Mouse (Mus musculus) heart, embryonic 16.5 days (tissue): ENCODE data around the gene Serbp1. TPM values are rescaled to one million over a fixed set of nuclear protein-coding genes. Genes with fewer than 3 reads are reported as not detected.

Source experiments
- ATAC-seq: fragments of 200-750 bp; cut with Nextera tagmentation; replicated peaks from 2 replicates; pipeline ENCODE4 v1.8.0; 2017; ENCODE audit warnings: moderate number of reproducible peaks; ENCODE audit not compliant: insufficient read depth, low FRiP score; ENCODE audit errors: extremely low read depth
- H3K27ac ChIP-seq: fragments of 300-500 bp; sonication (generic); 2 replicates; pipeline ENCODE4 v1.5.1; 2014; ENCODE audit warnings: mild to moderate bottlenecking, low read length, control low read depth, moderate library complexity
- H3K27me3 ChIP-seq: fragments of 300-500 bp; sonication (generic); 2 replicates; pipeline ENCODE4 v1.6.1; 2014; ENCODE audit warnings: low read length, mixed read lengths; ENCODE audit not compliant: control insufficient read depth, insufficient read depth
- H3K36me3 ChIP-seq: fragments of 300-500 bp; sonication (generic); 2 replicates; pipeline ENCODE4 v1.6.1; 2014; ENCODE audit not compliant: control insufficient read depth, insufficient read depth
- H3K4me1 ChIP-seq: fragments of 300-500 bp; sonication (generic); 2 replicates; pipeline ENCODE4 v1.6.1; 2014; ENCODE audit warnings: low read length, mixed read lengths; ENCODE audit not compliant: control insufficient read depth, insufficient read depth
- H3K4me2 ChIP-seq: fragments of 300-500 bp; sonication (generic); 2 replicates; pipeline ENCODE4 v1.6.1; 2014; ENCODE audit warnings: low read depth, mild to moderate bottlenecking, control low read depth, low read length
- H3K4me3 ChIP-seq: fragments of 300-500 bp; sonication (generic); 2 replicates; pipeline ENCODE4 v1.5.1; 2014; ENCODE audit warnings: mild to moderate bottlenecking, control low read depth, low read length
- H3K9ac ChIP-seq: fragments of 300-500 bp; sonication (generic); 2 replicates; pipeline ENCODE4 v1.6.1; 2014; ENCODE audit warnings: low read length, control low read depth
- H3K9me3 ChIP-seq: fragments of 300-500 bp; sonication (generic); replicated peaks from 2 replicates; pipeline ENCODE4 v1.6.1; 2016; ENCODE audit warnings: low read length; ENCODE audit not compliant: control insufficient read depth
- WGBS: fragments of 180-500 bp; shearing (Covaris S2); extraction: QIAGEN DNeasy Blood & Tissue Kit; methylation state at CpG from one replicate; pipeline ENCODE4 v1.1.7; 2014; 5-methylcytosine and 5-hydroxymethylcytosine counted together
- polyA plus RNA-seq: library from polyadenylated mRNA; unstranded; fragments of >200 nt; fragmentation: Nextera tagmentation; extraction: Ambion mirVana; gene quantifications from 2 replicates; pipeline ENCODE4 v1.2.1, GENCODE M21; 2015

The Serbp1 gene
- polyA plus RNA-seq, 1 experiment from 2014 or later = 331 TPM

- no peak overlapping the region for H3K4me3 ChIP-seq
- ATAC-seq = no peak
- no peaks in the 10 kb centered on the region for H3K36me3 ChIP-seq
- H3K27me3 ChIP-seq = no peaks in the 10 kb centered on the region
- H3K4me1 ChIP-seq = no peaks in the 10 kb centered on the region
- H3K4me2 ChIP-seq = no peak overlapping the region
- 90% methylated on average over 7 of the region's 7 CpGs for WGBS
- H3K9me3 ChIP-seq = no peaks in the 10 kb centered on the region
- H3K27ac ChIP-seq = no peak overlapping the region
- no peak overlapping the region for H3K9ac ChIP-seq
Observed at GRCm38 (mm10) chr6:67243765-67244420, 5.9 kb downstream of the Serbp1 start.

DNA sequence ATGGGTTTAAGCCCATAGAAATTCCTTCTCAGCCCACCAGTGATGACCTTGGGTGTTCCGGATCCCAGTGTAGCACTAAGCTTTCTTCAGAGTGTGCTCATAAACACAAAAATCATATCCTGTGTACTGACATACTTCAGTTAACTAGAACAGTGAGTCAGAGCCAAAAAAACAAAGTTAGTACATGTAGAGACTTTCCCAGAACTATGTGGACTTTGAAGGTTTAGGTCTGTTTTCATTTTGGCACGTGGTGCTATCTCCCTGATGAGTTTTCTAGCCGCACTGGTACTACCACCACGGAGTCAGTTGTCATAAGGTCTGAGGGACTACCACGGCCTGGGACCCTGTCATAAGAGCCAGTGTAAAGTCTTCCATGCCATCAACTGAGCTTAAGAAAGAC lies 6.5 kb downstream of the Serbp1 start:
- Histone ChIP-seq H3K9me3 (no peaks in the 10 kb centered on the region), H3K4me3 (no peak overlapping the region), H3K27me3 (no peaks in the 10 kb centered on the region), H3K36me3 (no peaks in the 10 kb centered on the region), H3K27ac (no peak overlapping the region), H3K4me2 (no peak overlapping the region), H3K9ac (no peak overlapping the region), H3K4me1 (no peaks in the 10 kb centered on the region)
- WGBS = 80% methylated on average over 5 of the region's 5 CpGs
- no peak for ATAC-seq

DNA sequence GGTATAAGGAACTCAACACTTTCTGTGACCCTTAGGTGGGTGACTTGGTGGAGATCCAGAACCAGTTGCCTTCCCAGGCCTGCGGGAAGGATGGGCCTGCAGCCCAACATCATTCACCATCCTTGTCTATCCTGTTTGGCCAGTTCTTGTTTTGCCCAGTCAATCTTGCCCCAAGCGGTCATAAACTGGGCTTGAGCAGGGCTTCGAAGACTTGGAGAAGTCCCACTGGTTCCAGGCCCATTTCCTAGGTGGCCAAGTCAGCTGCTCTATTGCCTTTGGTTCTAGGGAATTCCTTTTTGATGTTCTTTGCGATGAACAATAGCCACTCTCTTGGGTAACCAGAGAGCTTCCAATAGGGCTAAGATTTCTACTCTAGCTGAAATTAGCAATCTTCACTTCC lies 13.1 kb downstream of the Serbp1 start:
- Histone ChIP-seq H3K27me3 (no peaks in the 10 kb centered on the region), H3K36me3 (no peaks in the 10 kb centered on the region), H3K4me1 (no peaks in the 10 kb centered on the region), H3K9me3 (no peaks in the 10 kb centered on the region), H3K9ac (no peak overlapping the region), H3K4me2 (no peak overlapping the region), H3K4me3 (no peak overlapping the region), H3K27ac (no peak overlapping the region)
- no peak for ATAC-seq
- WGBS = 86% methylated on average over 4 of the region's 4 CpGs

- H3K4me1 ChIP-seq = peaks cover 7% of the 10 kb centered on the region
- H3K9ac ChIP-seq = no peak overlapping the region
- H3K9me3 ChIP-seq = no peaks in the 10 kb centered on the region
- no peak for ATAC-seq
- no peaks in the 10 kb centered on the region for H3K27me3 ChIP-seq
- no peaks in the 10 kb centered on the region for H3K36me3 ChIP-seq
- no peak overlapping the region for H3K4me3 ChIP-seq
- no peak overlapping the region for H3K4me2 ChIP-seq
- 49% methylated on average over 7 of the region's 7 CpGs for WGBS
- no peak overlapping the region for H3K27ac ChIP-seq
Observed at GRCm38 (mm10) chr6:67264935-67265334, 27.0 kb downstream of the Serbp1 start.

DNA sequence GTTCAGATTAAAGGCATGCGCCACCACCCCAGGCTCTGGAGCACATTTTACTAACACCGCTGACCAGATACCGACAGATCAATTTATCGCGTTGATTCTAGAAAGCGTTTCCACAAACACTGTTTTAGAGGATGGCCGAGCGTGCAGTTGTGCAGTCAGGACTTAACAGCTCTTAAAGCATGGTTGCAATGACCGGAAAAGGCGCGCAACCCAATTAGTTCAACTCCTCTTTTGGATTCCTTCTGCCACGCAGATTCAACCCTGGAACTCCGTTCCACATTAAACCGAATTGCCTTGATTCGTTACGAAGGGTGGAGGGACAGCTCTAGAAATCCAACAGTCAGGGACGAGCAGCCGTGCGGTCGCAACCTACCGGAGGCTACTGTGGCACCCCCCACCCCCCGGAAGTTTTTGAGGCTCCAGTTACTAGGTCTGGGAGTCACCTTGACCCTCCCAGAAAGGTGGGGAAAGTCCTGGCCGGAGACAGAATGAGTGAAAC lies 28.2 kb downstream of the Serbp1 start:
- under 1% methylated on average over 23 of the region's 23 CpGs for WGBS
- no peaks in the 10 kb centered on the region for H3K9me3 ChIP-seq
- peak; percentile 66 for ATAC-seq

GRCm38 (mm10) chr6:67266664-67267407 lies 28.9 kb downstream of the Serbp1 start:
- Histone ChIP-seq H3K27ac (peak overlapping the region; percentile 97), H3K9me3 (no peaks in the 10 kb centered on the region), H3K9ac (peak overlapping the region; percentile 100), H3K4me2 (peak overlapping the region; percentile 67), H3K27me3 (no peaks in the 10 kb centered on the region), H3K36me3 (peaks cover 5% of the 10 kb centered on the region), H3K4me1 (peaks cover 7% of the 10 kb centered on the region), H3K4me3 (peak overlapping the region; percentile 89)
- under 1% methylated on average over 68 of the region's 68 CpGs for WGBS
- ATAC-seq = peak; percentile 99

More for the DNA sequence above, 28.2 kb downstream of the Serbp1 start:
- Histone ChIP-seq H3K4me3 (peak overlapping the region; percentile 89), H3K27me3 (no peaks in the 10 kb centered on the region), H3K9ac (peak overlapping the region; percentile 79), H3K36me3 (no peaks in the 10 kb centered on the region), H3K4me2 (peak overlapping the region; percentile 67), H3K4me1 (peaks cover 7% of the 10 kb centered on the region), H3K27ac (peak overlapping the region; percentile 97)

- Histone ChIP-seq H3K27me3 (no peaks in the 10 kb centered on the region), H3K27ac (peak overlapping the region; percentile 97), H3K4me1 (peaks cover 7% of the 10 kb centered on the region), H3K9me3 (no peaks in the 10 kb centered on the region), H3K4me3 (peak overlapping the region; percentile 89), H3K4me2 (peak overlapping the region; percentile 75), H3K9ac (peak overlapping the region; percentile 100), H3K36me3 (peaks cover 5% of the 10 kb centered on the region)
- peak; percentile 16 for ATAC-seq
- WGBS = under 1% methylated on average over 61 of the region's 65 CpGs
Observed at GRCm38 (mm10) chr6:67267408-67268244, 29.6 kb downstream of the Serbp1 start.

GRCm38 (mm10) chr6:67268245-67268612 lies 30.3 kb downstream of the Serbp1 start:
- 2% methylated on average over 2 of the region's 2 CpGs for WGBS
- H3K9me3 ChIP-seq = no peaks in the 10 kb centered on the region

More at GRCm38 (mm10) chr6:67268245-67268612, 30.3 kb downstream of the Serbp1 start:
- peak overlapping the region; percentile 100 for H3K9ac ChIP-seq
- H3K4me3 ChIP-seq = peak overlapping the region; percentile 89
- ATAC-seq = no peak
- H3K27me3 ChIP-seq = no peaks in the 10 kb centered on the region
- peak overlapping the region; percentile 75 for H3K4me2 ChIP-seq
- peaks cover 10% of the 10 kb centered on the region for H3K36me3 ChIP-seq
- H3K27ac ChIP-seq = peak overlapping the region; percentile 97; the same call in 1 of the 2 replicates
- H3K4me1 ChIP-seq = peaks cover 7% of the 10 kb centered on the region
